Mouse (Mus musculus): ENCODE measurements around the gene Wdfy1. TPM values are rescaled to one million over a fixed set of nuclear protein-coding genes. Genes with fewer than 3 reads are reported as not detected.
A peak's percentile ranks its signal among the peaks of the same experiment; 100 is the strongest.

Wdfy1 gene
- polyA plus RNA-seq, 2 experiments = 20.8 to 31.1 TPM

DNA sequence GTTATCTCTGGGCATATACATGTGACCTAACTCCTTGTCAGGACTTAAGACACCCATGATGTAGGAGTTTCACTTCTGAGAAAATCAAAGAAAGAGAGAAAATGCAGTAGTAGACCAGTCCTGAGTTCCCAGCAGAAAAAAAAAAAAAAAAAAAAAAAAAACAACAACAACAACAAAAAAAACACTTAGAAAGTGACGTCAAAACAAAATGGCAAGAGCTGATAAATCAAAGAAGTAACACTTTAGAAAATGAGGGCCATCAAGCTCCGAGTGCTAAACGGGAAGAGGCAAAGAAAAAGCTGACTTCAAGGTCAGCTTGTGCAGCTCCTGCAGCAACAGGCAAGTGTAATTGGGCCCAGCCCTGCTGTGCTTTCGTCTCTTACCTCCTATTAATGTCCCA lies 100.2 kb downstream of the Wdfy1 start:
- Histone ChIP-seq H3K4me2 (replicated peaks; ENCODE audit: low read depth, low read length, severe bottlenecking) (no peak overlapping the region), H3K4me1 (ENCODE audit: control insufficient read depth, insufficient read depth, low read length) (peaks cover 4% of the 10 kb centered on the region; the same call in 1 of the 2 replicates), H3K9me3 (ENCODE audit: control insufficient read depth, low read length) (no peaks in the 10 kb centered on the region), H3K36me3 (ENCODE audit: control insufficient read depth, insufficient read depth, low read length) (no peaks in the 10 kb centered on the region), H3K9ac (ENCODE audit: low read depth, low read length, severe bottlenecking) (no peak overlapping the region), H3K4me3 (replicated peaks; ENCODE audit: low read length) (no peak overlapping the region), H3K27ac (replicated peaks; ENCODE audit: low read depth, low read length) (no peak overlapping the region), H3K27me3 (ENCODE audit: control insufficient read depth, insufficient read depth, low read length) (peaks cover 4% of the 10 kb centered on the region; the same call in 1 of the 2 replicates)
- ATAC-seq (ENCODE audit: low FRiP score, low read depth) (no peak), DNase-seq (ENCODE audit: low spot score) (no peak)
- no peak for TF ChIP-seq POLR2A (IDR thresholded peaks at IDR 0.05; ENCODE audit: borderline replicate concordance, extremely low read depth, insufficient read depth, insufficient read length)
- 27% methylated on average over 4 of the region's 4 CpGs for WGBS

DNA sequence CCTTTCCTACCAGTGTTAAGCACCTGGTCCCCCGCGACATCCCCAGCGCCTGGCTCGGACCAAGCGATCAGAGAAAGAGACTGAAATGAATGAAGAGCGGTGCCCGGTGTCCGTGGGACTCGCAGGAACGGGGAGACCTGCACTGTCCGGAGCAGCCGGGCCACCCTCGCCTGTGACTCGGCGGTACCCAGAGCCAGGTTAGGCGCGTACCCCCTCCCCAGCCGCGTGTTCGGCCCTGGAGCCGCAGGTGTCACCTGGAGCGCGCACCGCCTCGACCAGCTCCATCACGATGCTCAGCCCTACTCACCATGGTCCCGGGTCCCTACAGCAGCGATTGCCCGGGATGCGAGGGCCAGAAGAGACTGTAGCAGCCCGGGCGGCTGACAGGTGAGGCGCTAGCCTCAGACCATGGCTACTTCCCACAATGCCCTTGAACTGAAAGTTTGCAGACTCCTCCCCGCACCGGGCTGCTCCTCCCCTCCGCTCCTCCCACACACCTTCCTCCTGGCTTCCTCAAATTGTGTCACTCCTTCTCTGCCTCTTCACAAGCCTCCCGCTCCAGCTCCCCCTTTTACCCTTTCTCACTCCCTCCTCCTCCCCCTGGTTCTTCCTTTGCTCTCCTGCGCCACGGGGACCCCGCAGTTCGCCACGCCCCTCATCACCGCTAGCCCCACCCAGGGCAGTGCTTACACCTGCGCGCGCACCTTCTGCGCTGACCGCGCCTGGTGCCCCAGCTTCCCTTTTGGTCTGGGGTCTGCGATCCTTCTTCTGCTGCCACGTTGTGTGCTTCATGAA lies 104.2 kb downstream of the Wdfy1 start, which contains the start of gene Ap1s3:
TSS of gene Ap1s3 (minus strand) at position 430 of the 795 bp plus-strand sequence.
- DNase-seq (ENCODE audit: low spot score) = peak; percentile 67
- H3K27ac ChIP-seq (replicated peaks; ENCODE audit: low read depth, low read length) = no peak within 1 kb of the TSS
- peak; percentile 50; the same call in 1 of the 2 replicates for TF ChIP-seq POLR2A (IDR thresholded peaks at IDR 0.05; ENCODE audit: borderline replicate concordance, extremely low read depth, insufficient read depth, insufficient read length)
- ATAC-seq (ENCODE audit: low FRiP score, low read depth) = peak; percentile 88
- H3K4me3 ChIP-seq (replicated peaks; ENCODE audit: low read length) = peak within 1 kb of the TSS; percentile 65
- H3K4me1 ChIP-seq (ENCODE audit: control insufficient read depth, insufficient read depth, low read length) = peaks cover 7% of the 10 kb centered on the region; the same call in 1 of the 2 replicates
- H3K27me3 ChIP-seq (ENCODE audit: control insufficient read depth, insufficient read depth, low read length) = peaks cover 7% of the 10 kb centered on the region; the same call in 1 of the 2 replicates
- H3K9me3 ChIP-seq (ENCODE audit: control insufficient read depth, low read length) = no peaks in the 10 kb centered on the region
- H3K4me2 ChIP-seq (replicated peaks; ENCODE audit: low read depth, low read length, severe bottlenecking) = peak within 1 kb of the TSS; percentile 96
- H3K9ac ChIP-seq (ENCODE audit: low read depth, low read length, severe bottlenecking) = peak within 1 kb of the TSS; percentile 49
- 2% methylated on average over 38 of the region's 51 CpGs for WGBS
- no peaks in the 10 kb centered on the region for H3K36me3 ChIP-seq (ENCODE audit: control insufficient read depth, insufficient read depth, low read length)

DNA sequence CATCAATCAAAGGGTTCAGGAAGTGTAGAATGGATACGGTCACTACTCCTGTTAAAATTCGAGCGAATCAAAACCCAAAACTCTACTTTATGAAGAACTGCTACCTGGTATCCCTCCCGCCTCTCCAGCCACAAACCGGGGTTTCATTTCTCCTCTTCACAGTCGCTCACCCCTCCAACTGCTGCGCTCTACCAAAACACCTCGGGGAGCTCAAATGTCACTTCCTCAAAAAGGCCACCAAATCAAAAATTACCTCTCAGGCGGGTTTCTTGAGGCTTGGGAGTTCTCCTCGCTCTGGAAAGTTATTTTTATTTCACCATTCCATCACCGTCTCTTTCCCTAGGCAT lies 104.8 kb downstream of the Wdfy1 start:
- WGBS = 3% methylated on average over 11 of the region's 11 CpGs
- Histone ChIP-seq H3K9ac (ENCODE audit: low read depth, low read length, severe bottlenecking) (peak overlapping the region; percentile 49), H3K4me1 (ENCODE audit: control insufficient read depth, insufficient read depth, low read length) (peaks cover 7% of the 10 kb centered on the region; the same call in 1 of the 2 replicates), H3K9me3 (ENCODE audit: control insufficient read depth, low read length) (no peaks in the 10 kb centered on the region), H3K36me3 (ENCODE audit: control insufficient read depth, insufficient read depth, low read length) (no peaks in the 10 kb centered on the region), H3K27ac (replicated peaks; ENCODE audit: low read depth, low read length) (no peak overlapping the region), H3K27me3 (ENCODE audit: control insufficient read depth, insufficient read depth, low read length) (peaks cover 7% of the 10 kb centered on the region; the same call in 1 of the 2 replicates), H3K4me2 (replicated peaks; ENCODE audit: low read depth, low read length, severe bottlenecking) (peak overlapping the region; percentile 96), H3K4me3 (replicated peaks; ENCODE audit: low read length) (peak overlapping the region; percentile 65)
- TF ChIP-seq POLR2A (IDR thresholded peaks at IDR 0.05; ENCODE audit: borderline replicate concordance, extremely low read depth, insufficient read depth, insufficient read length) = no peak
- no peak for ATAC-seq (ENCODE audit: low FRiP score, low read depth)
- no peak for DNase-seq (ENCODE audit: low spot score)

DNA sequence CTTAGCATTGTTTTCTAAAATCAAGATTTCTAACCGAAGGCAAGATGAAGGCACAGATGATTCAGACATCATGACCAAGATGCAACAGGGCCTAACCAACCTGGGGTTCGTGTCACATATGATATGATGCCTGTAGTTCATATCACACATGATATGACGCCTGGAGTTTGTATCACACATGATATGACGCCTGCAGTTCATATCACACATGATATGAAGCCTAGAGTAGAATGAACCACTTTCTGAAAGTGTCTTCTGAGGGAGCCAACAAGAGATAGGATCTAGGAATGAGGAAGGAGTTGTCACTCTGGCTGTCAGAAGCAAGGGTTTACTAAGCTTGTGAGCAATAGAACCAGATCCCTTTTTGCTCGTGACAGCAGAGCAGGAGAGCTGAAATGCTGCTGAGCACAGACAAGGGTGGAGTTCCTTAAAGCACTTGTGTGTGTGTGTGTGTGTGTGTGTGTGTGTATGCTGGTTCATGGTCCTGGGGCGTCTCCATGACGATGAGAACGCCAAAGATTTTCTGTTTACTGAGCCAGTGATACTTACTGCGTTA lies 106.4 kb downstream of the Wdfy1 start:
- Histone ChIP-seq H3K4me1 (ENCODE audit: control insufficient read depth, insufficient read depth, low read length) (peaks cover 7% of the 10 kb centered on the region; the same call in 1 of the 2 replicates), H3K9ac (ENCODE audit: low read depth, low read length, severe bottlenecking) (no peak overlapping the region), H3K27me3 (ENCODE audit: control insufficient read depth, insufficient read depth, low read length) (peaks cover 7% of the 10 kb centered on the region; the same call in 1 of the 2 replicates), H3K36me3 (ENCODE audit: control insufficient read depth, insufficient read depth, low read length) (no peaks in the 10 kb centered on the region), H3K27ac (replicated peaks; ENCODE audit: low read depth, low read length) (no peak overlapping the region), H3K4me2 (replicated peaks; ENCODE audit: low read depth, low read length, severe bottlenecking) (no peak overlapping the region), H3K4me3 (replicated peaks; ENCODE audit: low read length) (no peak overlapping the region), H3K9me3 (ENCODE audit: control insufficient read depth, low read length) (no peaks in the 10 kb centered on the region)
- no peak for DNase-seq (ENCODE audit: low spot score)
- TF ChIP-seq POLR2A (IDR thresholded peaks at IDR 0.05; ENCODE audit: borderline replicate concordance, extremely low read depth, insufficient read depth, insufficient read length) = no peak
- no peak for ATAC-seq (ENCODE audit: low FRiP score, low read depth)
- WGBS = 80% methylated on average over 9 of the region's 9 CpGs

DNA sequence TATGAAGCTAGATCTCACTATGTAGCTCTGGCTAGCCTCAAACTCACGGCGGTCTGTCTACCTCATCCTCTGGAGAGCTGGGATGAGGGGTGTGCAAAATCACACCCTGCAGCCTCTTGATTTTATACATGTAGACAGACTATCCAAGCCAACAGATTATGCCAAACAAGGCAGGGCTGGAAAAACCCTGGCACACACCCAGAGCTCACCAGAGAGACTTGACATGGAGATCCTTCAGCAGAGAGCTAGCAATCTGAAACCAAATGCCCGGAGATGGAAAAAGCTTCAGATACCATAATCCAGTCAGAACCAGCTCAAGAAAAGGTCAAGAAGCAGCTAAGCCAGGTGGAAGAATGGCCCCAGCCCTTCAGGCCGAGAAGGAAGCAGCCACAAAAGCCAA lies 111.0 kb downstream of the Wdfy1 start:
- 80% methylated on average over 4 of the region's 4 CpGs for WGBS
- no peak overlapping the region for H3K27ac ChIP-seq (replicated peaks; ENCODE audit: low read depth, low read length)
- ATAC-seq (ENCODE audit: low FRiP score, low read depth) = no peak
- H3K4me3 ChIP-seq (replicated peaks; ENCODE audit: low read length) = no peak overlapping the region
- no peak for DNase-seq (ENCODE audit: low spot score)
- no peaks in the 10 kb centered on the region for H3K9me3 ChIP-seq (ENCODE audit: control insufficient read depth, low read length)
- no peaks in the 10 kb centered on the region for H3K4me1 ChIP-seq (ENCODE audit: control insufficient read depth, insufficient read depth, low read length)
- no peak overlapping the region for H3K9ac ChIP-seq (ENCODE audit: low read depth, low read length, severe bottlenecking)
- no peak for TF ChIP-seq POLR2A (IDR thresholded peaks at IDR 0.05; ENCODE audit: borderline replicate concordance, extremely low read depth, insufficient read depth, insufficient read length)
- H3K4me2 ChIP-seq (replicated peaks; ENCODE audit: low read depth, low read length, severe bottlenecking) = no peak overlapping the region
- H3K27me3 ChIP-seq (ENCODE audit: control insufficient read depth, insufficient read depth, low read length) = no peaks in the 10 kb centered on the region
- no peaks in the 10 kb centered on the region for H3K36me3 ChIP-seq (ENCODE audit: control insufficient read depth, insufficient read depth, low read length)
